Mouse (Mus musculus): ENCODE measurements around the gene Dnah11. TPM values are rescaled to one million over a fixed set of nuclear protein-coding genes. Genes with fewer than 3 reads are reported as not detected.
A peak's percentile ranks its signal among the peaks of the same experiment; 100 is the strongest.

Dnah11 gene
- polyA plus RNA-seq, 1 experiment from 2014 or later = 0.22 TPM

- no peak overlapping the region for H3K27ac ChIP-seq (ENCODE audit: low read depth, low read length)
- 11% methylated on average over 11 of the region's 11 CpGs for WGBS
- H3K4me1 ChIP-seq (replicated peaks; ENCODE audit: control insufficient read depth, insufficient read depth, low read length) = no peaks in the 10 kb centered on the region
- no peaks in the 10 kb centered on the region for H3K36me3 ChIP-seq (ENCODE audit: control insufficient read depth, insufficient read depth, low read length)
- no peak for DNase-seq (ENCODE audit: low spot score)
- H3K4me3 ChIP-seq (ENCODE audit: low read depth, low read length) = no peak overlapping the region
- H3K4me2 ChIP-seq = peak overlapping the region; percentile 27
- H3K27me3 ChIP-seq (replicated peaks; ENCODE audit: control insufficient read depth, insufficient read depth, low read length) = peaks cover 6% of the 10 kb centered on the region; the same call in 1 of the 2 replicates
- ATAC-seq (replicated peaks; ENCODE audit: low FRiP score) = peak; percentile 58
- no peak overlapping the region for H3K9ac ChIP-seq (ENCODE audit: low read depth, low read length)
- H3K9me3 ChIP-seq (ENCODE audit: control insufficient read depth, low read length) = no peaks in the 10 kb centered on the region
Observed at GRCm38 (mm10) chr12:117989018-117989828, 209.6 kb downstream of the Dnah11 start.

GRCm38 (mm10) chr12:117980315-117980714 lies 218.5 kb downstream of the Dnah11 start:
- 46% methylated on average over 3 of the region's 3 CpGs for WGBS
- no peak for ATAC-seq (replicated peaks; ENCODE audit: low FRiP score)
- Histone ChIP-seq H3K4me3 (ENCODE audit: low read depth, low read length) (no peak overlapping the region), H3K4me1 (replicated peaks; ENCODE audit: control insufficient read depth, insufficient read depth, low read length) (no peaks in the 10 kb centered on the region), H3K9ac (ENCODE audit: low read depth, low read length) (no peak overlapping the region), H3K36me3 (ENCODE audit: control insufficient read depth, insufficient read depth, low read length) (no peaks in the 10 kb centered on the region), H3K9me3 (ENCODE audit: control insufficient read depth, low read length) (no peaks in the 10 kb centered on the region), H3K27ac (ENCODE audit: low read depth, low read length) (no peak overlapping the region), H3K27me3 (replicated peaks; ENCODE audit: control insufficient read depth, insufficient read depth, low read length) (no peaks in the 10 kb centered on the region), H3K4me2 (no peak overlapping the region)
- DNase-seq (ENCODE audit: low spot score) = no peak

- H3K27ac ChIP-seq (ENCODE audit: low read depth, low read length) = no peak overlapping the region
- no peak overlapping the region for H3K9ac ChIP-seq (ENCODE audit: low read depth, low read length)
- no peaks in the 10 kb centered on the region for H3K27me3 ChIP-seq (replicated peaks; ENCODE audit: control insufficient read depth, insufficient read depth, low read length)
- no peaks in the 10 kb centered on the region for H3K36me3 ChIP-seq (ENCODE audit: control insufficient read depth, insufficient read depth, low read length)
- H3K4me2 ChIP-seq = no peak overlapping the region
- H3K4me3 ChIP-seq (ENCODE audit: low read depth, low read length) = no peak overlapping the region
- DNase-seq (ENCODE audit: low spot score) = no peak
- H3K4me1 ChIP-seq (replicated peaks; ENCODE audit: control insufficient read depth, insufficient read depth, low read length) = no peaks in the 10 kb centered on the region
- ATAC-seq (replicated peaks; ENCODE audit: low FRiP score) = no peak
- H3K9me3 ChIP-seq (ENCODE audit: control insufficient read depth, low read length) = no peaks in the 10 kb centered on the region
Observed at GRCm38 (mm10) chr12:117973712-117974111, 225.1 kb downstream of the Dnah11 start.

- Histone ChIP-seq H3K9ac (ENCODE audit: low read depth, low read length) (no peak overlapping the region), H3K36me3 (ENCODE audit: control insufficient read depth, insufficient read depth, low read length) (no peaks in the 10 kb centered on the region), H3K4me2 (no peak overlapping the region), H3K27ac (ENCODE audit: low read depth, low read length) (no peak overlapping the region), H3K9me3 (ENCODE audit: control insufficient read depth, low read length) (no peaks in the 10 kb centered on the region), H3K27me3 (replicated peaks; ENCODE audit: control insufficient read depth, insufficient read depth, low read length) (no peaks in the 10 kb centered on the region), H3K4me3 (ENCODE audit: low read depth, low read length) (no peak overlapping the region), H3K4me1 (replicated peaks; ENCODE audit: control insufficient read depth, insufficient read depth, low read length) (no peaks in the 10 kb centered on the region)
- no peak for ATAC-seq (replicated peaks; ENCODE audit: low FRiP score)
- no peak for DNase-seq (ENCODE audit: low spot score)
- 64% methylated on average over 2 of the region's 2 CpGs for WGBS
Observed at GRCm38 (mm10) chr12:117962698-117963097, 236.1 kb downstream of the Dnah11 start.

DNA sequence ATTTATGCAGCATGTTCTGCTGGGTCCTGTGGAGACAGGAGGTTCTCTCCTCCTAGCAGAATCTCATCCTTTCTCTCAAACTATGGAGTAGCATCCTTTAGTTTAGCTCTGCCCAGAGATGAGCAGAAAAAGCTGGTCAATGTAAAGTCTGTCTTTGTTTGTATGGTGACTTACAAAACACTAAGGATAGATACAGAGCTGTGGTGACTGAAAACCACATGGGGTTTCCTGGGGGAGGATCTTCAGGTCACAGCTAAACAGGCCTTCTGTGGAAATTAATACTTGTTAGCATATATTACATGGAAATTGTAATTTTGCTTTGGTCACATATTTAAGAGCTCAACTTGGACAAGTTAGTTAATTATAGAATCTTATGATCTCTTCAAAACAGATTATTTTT lies 239.6 kb downstream of the Dnah11 start:
- Histone ChIP-seq H3K4me3 (ENCODE audit: low read depth, low read length) (no peak overlapping the region), H3K9ac (ENCODE audit: low read depth, low read length) (no peak overlapping the region), H3K27me3 (replicated peaks; ENCODE audit: control insufficient read depth, insufficient read depth, low read length) (no peaks in the 10 kb centered on the region), H3K27ac (ENCODE audit: low read depth, low read length) (no peak overlapping the region), H3K4me2 (no peak overlapping the region), H3K36me3 (ENCODE audit: control insufficient read depth, insufficient read depth, low read length) (no peaks in the 10 kb centered on the region), H3K4me1 (replicated peaks; ENCODE audit: control insufficient read depth, insufficient read depth, low read length) (no peaks in the 10 kb centered on the region), H3K9me3 (ENCODE audit: control insufficient read depth, low read length) (no peaks in the 10 kb centered on the region)
- no peak for ATAC-seq (replicated peaks; ENCODE audit: low FRiP score)
- DNase-seq (ENCODE audit: low spot score) = no peak

DNA sequence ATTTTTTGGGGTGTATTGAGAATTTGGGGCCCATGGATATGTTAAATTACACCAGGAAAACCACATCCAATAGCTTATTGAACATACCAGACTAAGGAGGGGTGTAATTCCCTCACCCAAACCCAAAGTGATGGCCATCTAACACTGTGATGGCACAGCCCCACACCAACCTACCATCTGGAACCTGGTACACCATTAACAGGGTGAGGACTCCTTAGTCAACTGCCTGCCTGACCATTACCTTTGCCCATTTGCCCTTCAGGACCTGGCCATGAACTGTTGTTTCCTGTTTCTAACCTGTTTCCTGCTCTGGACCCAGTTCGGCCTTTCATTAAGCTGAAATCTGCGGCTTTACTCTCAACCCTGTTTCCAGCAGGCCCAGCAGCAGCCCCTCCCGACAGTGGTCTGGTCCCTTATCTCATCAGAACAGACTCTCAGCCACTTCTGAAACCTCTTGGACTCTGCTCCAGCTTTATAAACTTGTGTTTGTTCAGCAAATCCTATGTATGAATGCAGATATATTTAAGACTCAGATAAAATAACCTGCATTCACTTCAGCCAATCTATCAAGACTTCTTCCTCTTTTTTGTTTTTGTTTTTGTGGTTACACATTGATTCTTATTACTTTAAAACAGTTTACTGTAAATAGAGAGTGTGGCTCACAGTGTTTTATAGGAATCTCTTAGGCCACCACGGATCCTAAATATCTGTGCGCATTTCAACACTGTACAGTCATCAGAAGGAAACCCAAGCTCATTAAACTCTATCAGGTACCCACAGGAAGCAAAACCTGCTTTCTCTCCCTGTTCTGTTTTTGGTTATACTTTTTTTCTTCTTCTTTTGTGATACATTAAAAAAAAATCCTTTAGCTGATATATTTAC lies 251.8 kb downstream of the Dnah11 start:
- WGBS = 24% methylated on average over 5 of the region's 5 CpGs
- Histone ChIP-seq H3K9ac (ENCODE audit: low read depth, low read length) (no peak overlapping the region), H3K4me3 (ENCODE audit: low read depth, low read length) (no peak overlapping the region), H3K27ac (ENCODE audit: low read depth, low read length) (no peak overlapping the region), H3K36me3 (ENCODE audit: control insufficient read depth, insufficient read depth, low read length) (no peaks in the 10 kb centered on the region), H3K27me3 (replicated peaks; ENCODE audit: control insufficient read depth, insufficient read depth, low read length) (no peaks in the 10 kb centered on the region), H3K4me2 (no peak overlapping the region), H3K9me3 (ENCODE audit: control insufficient read depth, low read length) (no peaks in the 10 kb centered on the region), H3K4me1 (replicated peaks; ENCODE audit: control insufficient read depth, insufficient read depth, low read length) (no peaks in the 10 kb centered on the region; the same call in 1 of the 2 replicates)
- DNase-seq (ENCODE audit: low spot score) (no peak), ATAC-seq (replicated peaks; ENCODE audit: low FRiP score) (peak; percentile 75)

GRCm38 (mm10) chr12:117941947-117942346 lies 256.9 kb downstream of the Dnah11 start:
- H3K9me3 ChIP-seq (ENCODE audit: control insufficient read depth, low read length) = no peaks in the 10 kb centered on the region
- no peaks in the 10 kb centered on the region for H3K27me3 ChIP-seq (replicated peaks; ENCODE audit: control insufficient read depth, insufficient read depth, low read length)
- DNase-seq (ENCODE audit: low spot score) (no peak), ATAC-seq (replicated peaks; ENCODE audit: low FRiP score) (no peak)
- H3K4me3 ChIP-seq (ENCODE audit: low read depth, low read length) = no peak overlapping the region
- no peak overlapping the region for H3K27ac ChIP-seq (ENCODE audit: low read depth, low read length)
- H3K36me3 ChIP-seq (ENCODE audit: control insufficient read depth, insufficient read depth, low read length) = no peaks in the 10 kb centered on the region
- H3K9ac ChIP-seq (ENCODE audit: low read depth, low read length) = no peak overlapping the region
- WGBS = 65% methylated on average over 7 of the region's 7 CpGs
- no peak overlapping the region for H3K4me2 ChIP-seq
- no peaks in the 10 kb centered on the region; the same call in 1 of the 2 replicates for H3K4me1 ChIP-seq (replicated peaks; ENCODE audit: control insufficient read depth, insufficient read depth, low read length)

GRCm38 (mm10) chr12:117938214-117938613 lies 260.6 kb downstream of the Dnah11 start:
- no peaks in the 10 kb centered on the region for H3K9me3 ChIP-seq (ENCODE audit: control insufficient read depth, low read length)
- ATAC-seq (replicated peaks; ENCODE audit: low FRiP score) = no peak
- no peak overlapping the region for H3K4me3 ChIP-seq (ENCODE audit: low read depth, low read length)
- no peaks in the 10 kb centered on the region for H3K36me3 ChIP-seq (ENCODE audit: control insufficient read depth, insufficient read depth, low read length)
- H3K27ac ChIP-seq (ENCODE audit: low read depth, low read length) = no peak overlapping the region
- no peak overlapping the region for H3K4me2 ChIP-seq
- H3K4me1 ChIP-seq (replicated peaks; ENCODE audit: control insufficient read depth, insufficient read depth, low read length) = no peaks in the 10 kb centered on the region
- no peaks in the 10 kb centered on the region for H3K27me3 ChIP-seq (replicated peaks; ENCODE audit: control insufficient read depth, insufficient read depth, low read length)
- no peak overlapping the region for H3K9ac ChIP-seq (ENCODE audit: low read depth, low read length)
- no peak for DNase-seq (ENCODE audit: low spot score)
- WGBS = 65% methylated on average over 2 of the region's 2 CpGs
